Mouse (Mus musculus) thymus, adult 2 months (tissue): ENCODE measurements at regions not wholly inside any gene's neighbourhood (a gene's known extent, or its start where the extent isn't known, plus 50 kb on each side); places are given as distances from the start of the nearest gene placed in this dataset.

Source experiments
- CTCF ChIP-seq: fragments of 200-500 bp; IDR thresholded peaks from 2 replicates; pipeline ENCODE4 v1.5.1; 2012; ENCODE audit warnings: mild to moderate bottlenecking, control low read depth, low read length, moderate library complexity, borderline replicate concordance; ENCODE audit not compliant: control insufficient read depth, poor library complexity, insufficient read depth; ENCODE audit errors: extremely low read depth
- POLR2A ChIP-seq: fragments of 200-500 bp; IDR thresholded peaks from 2 replicates; pipeline ENCODE4 v1.6.1; 2012; ENCODE audit warnings: mild to moderate bottlenecking, low read length, control low read depth, moderate library complexity; ENCODE audit not compliant: control insufficient read depth, poor library complexity, insufficient read depth; ENCODE audit errors: extremely low read depth

DNA sequence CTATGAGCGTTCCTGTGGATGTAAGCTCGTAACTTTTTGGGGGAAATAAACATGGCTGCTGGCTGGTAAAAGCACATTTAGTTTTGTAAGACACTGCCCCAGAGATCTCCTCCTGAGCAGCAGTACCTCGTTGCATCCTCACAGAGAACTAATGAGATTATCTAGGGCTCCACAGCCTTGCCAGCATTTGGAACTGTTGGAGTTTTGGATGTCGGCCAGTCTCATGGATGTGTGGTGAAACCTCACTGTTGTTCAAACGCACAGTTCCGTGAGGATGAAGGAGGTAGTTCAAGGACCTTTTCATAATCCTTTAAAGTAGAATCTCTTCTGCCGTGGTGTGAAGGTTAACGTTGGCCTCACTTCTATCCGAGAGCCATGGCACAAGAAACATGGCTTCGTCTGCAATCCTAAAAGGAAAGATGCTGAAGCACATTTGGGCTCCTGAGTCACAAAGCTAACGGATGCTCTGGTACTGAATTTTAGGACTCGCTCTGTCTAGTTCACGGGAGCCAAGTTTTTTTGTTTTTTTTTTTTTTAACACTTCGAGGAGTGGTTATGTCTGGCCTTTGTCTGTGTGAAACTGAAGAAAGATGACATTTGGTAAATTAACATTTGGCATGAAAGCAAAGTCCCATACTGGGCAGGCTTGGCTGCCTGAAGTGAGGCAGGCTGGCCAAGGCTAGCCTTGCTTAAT is 179.1 kb upstream of the Hmga2 start:
- TF ChIP-seq POLR2A (no peak), CTCF (no peak)
